In the genomic region with DNA sequence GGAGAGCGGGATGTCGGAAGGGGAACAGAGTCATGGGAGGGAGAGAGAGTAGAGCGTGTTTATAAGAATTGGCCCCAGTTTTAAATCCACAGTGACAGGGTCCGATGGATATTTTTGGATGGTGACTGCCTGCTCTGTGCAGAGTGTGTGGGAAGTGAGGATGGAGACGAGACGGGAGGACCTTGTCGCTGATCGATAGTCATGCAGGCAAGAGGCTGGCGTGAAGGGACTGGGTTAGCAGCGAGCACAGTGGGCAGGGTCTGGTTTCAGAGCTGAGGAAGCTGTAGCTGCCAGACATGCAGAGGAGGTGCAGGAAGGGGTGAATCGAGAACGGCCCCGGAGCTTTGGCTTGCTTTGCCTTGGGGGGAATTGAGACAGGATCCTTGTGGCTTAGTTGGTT, we compare ENCODE assay signal across 24 mouse cellular contexts. TPM values are rescaled to one million over a fixed set of nuclear protein-coding genes. Genes with fewer than 3 reads are reported as not detected.
A peak's percentile ranks its signal among the peaks of the same experiment; 100 is the strongest.
DNase-seq lines count a peak whose midpoint lies in the region; ATAC-seq and TF ChIP-seq lines count a peak whose summit lies in the region.
"Had no signal": no experiment of that assay in that cellular context is flagged by ENCODE, and none has a peak within 500 bp of the region (broad histone marks: within the 10 kb centered on the region; RNA-seq: fewer than 3 reads in every experiment).

No protein-coding gene starts in this region.

- no peak overlapping the region for H3K4me2 ChIP-seq in embryonic facial prominence, embryonic 15.5 days (replicated peaks)
- H3K4me2 ChIP-seq in heart, embryonic 13.5 days: peak overlapping the region; percentile 31
- H3K4me2 ChIP-seq: embryonic facial prominence, embryonic 13.5 days; forebrain, embryonic 13.5 days; hindbrain, embryonic 13.5 days; limb, embryonic 12.5 days; liver, embryonic 13.5 days; lung, embryonic 14.5 days; midbrain, embryonic 11.5 days had no signal

- no peak for TF ChIP-seq CTCF in layer of hippocampus, adult 2 months (conservative IDR thresholded peaks at IDR 0.05)
- no peak for TF ChIP-seq CTCF in E14TG2a.4 (conservative IDR thresholded peaks at IDR 0.05; ENCODE audit: low read length)

- H3K36me3 ChIP-seq in embryonic facial prominence, embryonic 15.5 days: no peaks in the 10 kb centered on the region
- H3K36me3 ChIP-seq in embryonic facial prominence, embryonic 10.5 days (replicated peaks): no peaks in the 10 kb centered on the region; the same call in 1 of the 2 replicates
- no peaks in the 10 kb centered on the region for H3K36me3 ChIP-seq in heart, embryonic 13.5 days
- no peaks in the 10 kb centered on the region for H3K36me3 ChIP-seq in heart, embryonic 10.5 days
- peaks cover 40% of the 10 kb centered on the region for H3K36me3 ChIP-seq in E14TG2a.4 (ENCODE audit: insufficient read depth, low read length)
- H3K36me3 ChIP-seq: embryonic facial prominence, embryonic 13.5 days; hindbrain, embryonic 13.5 days; limb, embryonic 12.5 days; liver, embryonic 13.5 days had no signal

- WGBS in embryonic facial prominence, embryonic 15.5 days: 64% methylated on average over 13 of the region's 13 CpGs
- WGBS in embryonic facial prominence, embryonic 10.5 days: 81% methylated on average over 13 of the region's 13 CpGs
- 64% methylated on average over 13 of the region's 13 CpGs for WGBS in heart, embryonic 13.5 days
- 69% methylated on average over 13 of the region's 13 CpGs for WGBS in heart, embryonic 10.5 days

- no peaks in the 10 kb centered on the region for H3K27me3 ChIP-seq in embryonic facial prominence, embryonic 15.5 days
- no peaks in the 10 kb centered on the region for H3K27me3 ChIP-seq in embryonic facial prominence, embryonic 10.5 days (replicated peaks; ENCODE audit: low read depth, poor library complexity, severe bottlenecking)
- H3K27me3 ChIP-seq in heart, embryonic 13.5 days (replicated peaks): no peaks in the 10 kb centered on the region
- no peaks in the 10 kb centered on the region for H3K27me3 ChIP-seq in heart, embryonic 10.5 days (ENCODE audit: insufficient read depth, poor library complexity, severe bottlenecking)
- no peaks in the 10 kb centered on the region for H3K27me3 ChIP-seq in E14TG2a.4 (ENCODE audit: insufficient read depth, low read length)
- H3K27me3 ChIP-seq: embryonic facial prominence, embryonic 13.5 days; forebrain, embryonic 13.5 days; hindbrain, embryonic 13.5 days; limb, embryonic 12.5 days; liver, embryonic 13.5 days had no signal

- no peak for DNase-seq in embryonic facial prominence, embryonic 10.5 days (ENCODE audit: low spot score)
- no peak for DNase-seq in heart, embryonic 10.5 days (ENCODE audit: low spot score)
- no peak for DNase-seq in layer of hippocampus, adult 2 months (ENCODE audit: low spot score in 2 of 2)
- DNase-seq in layer of hippocampus, adult 9-10 months (ENCODE audit: low spot score): no peak
- DNase-seq: adrenal gland, postnatal 14 days; cerebellum, adult 2 months; cerebellum, postnatal 25 days; gastrocnemius, postnatal 14 days; kidney, adult 2 months; liver, embryonic 13.5 days; lung, embryonic 14.5 days; right cerebral cortex, postnatal 4 days; thymus, postnatal 36 days had no signal

- H3K9ac ChIP-seq in embryonic facial prominence, embryonic 15.5 days: no peak overlapping the region
- peak overlapping the region; percentile 33; the same call in 1 of the 2 replicates for H3K9ac ChIP-seq in heart, embryonic 13.5 days
- H3K9ac ChIP-seq: embryonic facial prominence, embryonic 13.5 days; forebrain, embryonic 13.5 days; hindbrain, embryonic 13.5 days; limb, embryonic 12.5 days; liver, embryonic 13.5 days; lung, embryonic 14.5 days had no signal

- no peak overlapping the region for H3K4me3 ChIP-seq in embryonic facial prominence, embryonic 15.5 days (replicated peaks)
- no peak overlapping the region for H3K4me3 ChIP-seq in embryonic facial prominence, embryonic 10.5 days
- no peak overlapping the region for H3K4me3 ChIP-seq in heart, embryonic 13.5 days
- H3K4me3 ChIP-seq in heart, embryonic 10.5 days: no peak overlapping the region
- H3K4me3 ChIP-seq in layer of hippocampus, adult 2 months: peak overlapping the region; percentile 24; the same call in 1 of the 2 replicates
- peak overlapping the region; percentile 27 for H3K4me3 ChIP-seq in E14TG2a.4 (replicated peaks; ENCODE audit: low read length)
- H3K4me3 ChIP-seq: embryonic facial prominence, embryonic 13.5 days; forebrain, embryonic 13.5 days; heart, adult 2 months; hindbrain, embryonic 13.5 days; limb, embryonic 12.5 days; liver, embryonic 13.5 days had no signal

- peak; percentile 43; the same call in 1 of the 2 replicates for ATAC-seq in embryonic facial prominence, embryonic 15.5 days (ENCODE audit: insufficient number of reproducible peaks, low FRiP score, low TSS enrichment, low read depth)
- no peak for ATAC-seq in heart, embryonic 13.5 days (ENCODE audit: extremely low read depth, insufficient number of reproducible peaks, low FRiP score, low TSS enrichment)
- ATAC-seq: forebrain, embryonic 13.5 days had no signal

- peaks cover 29% of the 10 kb centered on the region for H3K4me1 ChIP-seq in embryonic facial prominence, embryonic 15.5 days
- peaks cover 12% of the 10 kb centered on the region for H3K4me1 ChIP-seq in embryonic facial prominence, embryonic 10.5 days
- H3K4me1 ChIP-seq in heart, embryonic 13.5 days: peaks cover 65% of the 10 kb centered on the region
- H3K4me1 ChIP-seq in heart, embryonic 10.5 days: peaks cover 36% of the 10 kb centered on the region
- peaks cover 100% of the 10 kb centered on the region for H3K4me1 ChIP-seq in E14TG2a.4 (replicated peaks; ENCODE audit: low read depth, low read length)

- H3K27ac ChIP-seq in embryonic facial prominence, embryonic 15.5 days (replicated peaks): no peak overlapping the region
- H3K27ac ChIP-seq in embryonic facial prominence, embryonic 10.5 days (replicated peaks): no peak overlapping the region
- no peak overlapping the region for H3K27ac ChIP-seq in heart, embryonic 13.5 days (replicated peaks)
- no peak overlapping the region for H3K27ac ChIP-seq in heart, embryonic 10.5 days
- peak overlapping the region; percentile 28; the same call in 1 of the 2 replicates for H3K27ac ChIP-seq in layer of hippocampus, adult 2 months
- H3K27ac ChIP-seq: embryonic facial prominence, embryonic 13.5 days; forebrain, embryonic 13.5 days; heart, adult 2 months; hindbrain, embryonic 13.5 days; kidney, postnatal 0 days; limb, embryonic 12.5 days; liver, embryonic 13.5 days; macrophage had no signal

- H3K9me3 ChIP-seq in embryonic facial prominence, embryonic 15.5 days (replicated peaks): no peaks in the 10 kb centered on the region
- no peaks in the 10 kb centered on the region for H3K9me3 ChIP-seq in embryonic facial prominence, embryonic 10.5 days
- H3K9me3 ChIP-seq in heart, embryonic 13.5 days: no peaks in the 10 kb centered on the region
- no peaks in the 10 kb centered on the region for H3K9me3 ChIP-seq in heart, embryonic 10.5 days
- H3K9me3 ChIP-seq in E14TG2a.4 (ENCODE audit: low read length): no peaks in the 10 kb centered on the region
- H3K9me3 ChIP-seq: embryonic facial prominence, embryonic 13.5 days; forebrain, embryonic 13.5 days; hindbrain, embryonic 13.5 days; limb, embryonic 12.5 days; liver, embryonic 13.5 days had no signal

RNA-seq across cellular contexts. Expression of a gene that starts 50.8 kb away (rescaled TPM):
- polyA plus RNA-seq in embryonic facial prominence, embryonic 15.5 days (2015; fragmentation: Nextera tagmentation; extraction: Ambion mirVana): 24.0 and 27.7 TPM in 2 replicates
- polyA plus RNA-seq in embryonic facial prominence, embryonic 10.5 days (2016; fragmentation: Nextera tagmentation; extraction: Ambion mirVana): 10.0 and 11.0 TPM in 2 replicates
- 16.3 TPM in 2 replicates for polyA plus RNA-seq in heart, embryonic 13.5 days (2015; fragmentation: Nextera tagmentation; extraction: Ambion mirVana)
- polyA plus RNA-seq in heart, embryonic 10.5 days (2016; fragmentation: Nextera tagmentation; extraction: Ambion mirVana): 14.6 and 20.5 TPM in 2 replicates
- 10 to 100 TPM; 51.3 to 52.9 TPM for total RNA-seq in layer of hippocampus, adult 2 months (2021)

Comparison
In these comparisons a context has a peak if more than half of its experiments do, and no peak if none do; other contexts are left out.
1. H3K4me3 ChIP-seq: peak in layer of hippocampus, adult 2 months (single experiment) and E14TG2a.4 (single experiment); none in embryonic facial prominence, embryonic 15.5 days (single experiment), embryonic facial prominence, embryonic 10.5 days (single experiment), heart, embryonic 13.5 days (single experiment) and heart, embryonic 10.5 days (single experiment).